Mouse (Mus musculus) stomach, postnatal 0 days (tissue): Measurements from ENCODE around the gene Zhx3.

Experiments used
- CTCF ChIP-seq: IDR thresholded peaks from 2 replicates; pipeline ENCODE4 v1.5.1; 2016; ENCODE audit warnings: antibody characterized with exemption, low read depth, mild to moderate bottlenecking, moderate library complexity
- EP300 ChIP-seq: optimal IDR thresholded peaks from 2 replicates; pipeline ENCODE3; 2016; ENCODE audit warnings: antibody characterized with exemption

GRCm38 (mm10) chr2:160874231-160874877, 1.6 kb upstream of the Zhx3 start:
- no peak for TF ChIP-seq CTCF
- no peak for TF ChIP-seq EP300
